Mouse (Mus musculus) left cerebral cortex, postnatal 25 days (tissue): ENCODE measurements at regions not wholly inside any gene's neighbourhood (a gene's known extent, or its start where the extent isn't known, plus 50 kb on each side); places are given as distances from the start of the nearest gene placed in this dataset.

ENCODE experiments used
- DNase-seq, 2 experiments: peaks; one replicate each; pipeline ENCODE4 v3.0.0; 2022; ENCODE audit warnings: low spot score in 2 of 2, mixed read lengths in 1 of 2
- intact Hi-C: fragments of 180-260 bp; cut with DNase I; formaldehyde crosslinking; loops from one replicate; pipeline ENCODE4 v1.15.1; 2025

DNA sequence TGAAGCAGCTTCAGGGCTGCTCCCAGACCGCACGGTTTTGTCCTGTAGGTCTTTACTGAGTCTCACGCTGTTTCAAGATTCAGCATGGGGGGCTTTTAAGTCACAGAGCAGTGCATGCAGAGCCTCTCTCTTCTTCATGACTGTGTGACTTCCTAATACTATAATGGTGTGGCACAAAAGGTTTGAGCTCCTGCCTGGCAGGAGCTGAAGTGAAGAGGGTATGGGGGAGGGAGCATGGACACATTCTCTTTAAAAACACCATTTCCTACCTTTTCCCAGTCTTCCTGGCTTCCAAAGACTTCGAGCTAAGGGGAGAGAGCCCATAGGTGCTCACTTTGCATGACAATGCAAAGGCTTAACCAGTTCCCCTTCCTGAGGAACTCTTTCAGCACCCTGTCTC is 934.9 kb upstream of the Gm5150 start:
- intact Hi-C loops: no loop called here
- DNase-seq: peak in 1 of 2 experiments; percentile 24

DNA sequence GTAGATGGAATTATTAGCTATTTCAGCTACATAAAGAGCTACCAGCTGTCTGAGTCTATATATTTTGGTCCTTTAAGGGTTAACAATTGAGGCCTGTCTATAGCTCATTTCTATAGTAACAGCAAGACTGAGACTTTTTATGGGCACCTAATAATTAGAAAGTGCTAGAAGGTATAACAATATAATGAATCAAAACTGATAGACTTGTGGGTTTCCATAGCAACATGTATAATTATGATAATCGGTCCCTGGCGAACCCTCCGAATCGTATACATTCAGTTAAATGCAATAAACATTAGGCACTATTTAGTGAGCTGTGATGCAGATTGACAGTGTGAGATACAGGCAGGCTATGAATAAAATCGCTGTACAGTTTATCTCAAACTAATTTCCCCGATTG is 933.3 kb upstream of the Gm5150 start:
- intact Hi-C loops: loop anchor here (2.0 to 5.0 kb wide), 3 partner anchors 121 to 845 kb away; no protein-coding TSS in a partner anchor
- DNase-seq: peak in 1 of 2 experiments; percentile 16

- peak in 1 of 2 experiments; percentile 10 for DNase-seq
- intact Hi-C loops: loop anchor here (2.0 to 5.0 kb wide), 3 partner anchors 120 to 846 kb away; no protein-coding TSS in a partner anchor
Observed at GRCm38 (mm10) chr3:16939127-16939526, 932.9 kb upstream of the Gm5150 start.

DNA sequence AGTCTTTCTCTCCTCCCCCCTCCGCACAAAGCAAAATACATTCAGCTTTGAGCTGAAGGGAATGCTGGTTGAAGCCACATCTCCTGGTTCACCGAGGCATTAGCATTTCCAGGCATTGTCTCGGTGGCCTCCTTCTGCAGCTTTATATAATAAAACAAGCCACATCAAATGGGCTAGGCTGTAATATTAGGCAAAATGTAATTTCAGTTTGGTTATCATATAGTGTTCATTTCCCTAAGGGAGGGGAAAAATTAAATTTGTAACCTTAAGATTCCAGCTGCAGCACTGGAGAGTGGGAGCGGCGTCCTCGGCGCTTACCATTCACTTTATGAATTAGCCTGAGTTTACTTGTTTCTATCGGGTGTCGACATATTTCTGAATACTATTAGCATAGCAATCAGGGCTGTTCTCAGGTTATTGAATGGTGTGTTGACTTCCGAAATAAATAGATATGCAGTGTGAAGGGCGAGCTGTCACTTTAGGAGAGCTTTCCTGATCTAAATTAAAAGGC is 932.3 kb upstream of the Gm5150 start:
- intact Hi-C loops: loop anchor here (2.0 to 5.0 kb wide), 3 partner anchors 120 to 846 kb away; no protein-coding TSS in a partner anchor
- DNase-seq: peak; percentile 28 to 49

GRCm38 (mm10) chr3:16930299-16930698 is 924.1 kb upstream of the Gm5150 start:
- DNase-seq: peak; percentile 63 to 82
- intact Hi-C loops: no loop called here

GRCm38 (mm10) chr3:16929846-16930245 is 923.6 kb upstream of the Gm5150 start:
- DNase-seq: no peak
- intact Hi-C loops: no loop called here

DNA sequence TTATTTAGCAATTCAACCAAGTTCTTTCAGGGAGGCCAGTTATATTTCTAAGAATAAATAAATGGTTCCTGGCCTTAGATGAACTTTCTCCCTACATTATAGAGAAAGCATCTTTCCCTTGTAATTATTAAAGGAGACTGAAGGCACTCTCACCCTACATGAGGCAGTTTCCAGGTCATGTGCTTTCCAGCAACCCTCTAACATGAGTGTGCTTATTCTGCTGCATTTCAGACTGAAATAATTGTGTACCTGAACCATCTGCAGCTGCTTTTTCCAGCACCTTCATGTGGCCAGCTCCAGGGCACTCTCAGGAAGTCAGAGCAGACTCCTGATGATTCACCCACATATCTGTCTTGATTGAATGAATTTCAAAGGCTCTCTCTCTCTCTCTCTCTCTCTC is 917.8 kb upstream of the Gm5150 start:
- intact Hi-C loops: no loop called here
- no peak for DNase-seq

DNA sequence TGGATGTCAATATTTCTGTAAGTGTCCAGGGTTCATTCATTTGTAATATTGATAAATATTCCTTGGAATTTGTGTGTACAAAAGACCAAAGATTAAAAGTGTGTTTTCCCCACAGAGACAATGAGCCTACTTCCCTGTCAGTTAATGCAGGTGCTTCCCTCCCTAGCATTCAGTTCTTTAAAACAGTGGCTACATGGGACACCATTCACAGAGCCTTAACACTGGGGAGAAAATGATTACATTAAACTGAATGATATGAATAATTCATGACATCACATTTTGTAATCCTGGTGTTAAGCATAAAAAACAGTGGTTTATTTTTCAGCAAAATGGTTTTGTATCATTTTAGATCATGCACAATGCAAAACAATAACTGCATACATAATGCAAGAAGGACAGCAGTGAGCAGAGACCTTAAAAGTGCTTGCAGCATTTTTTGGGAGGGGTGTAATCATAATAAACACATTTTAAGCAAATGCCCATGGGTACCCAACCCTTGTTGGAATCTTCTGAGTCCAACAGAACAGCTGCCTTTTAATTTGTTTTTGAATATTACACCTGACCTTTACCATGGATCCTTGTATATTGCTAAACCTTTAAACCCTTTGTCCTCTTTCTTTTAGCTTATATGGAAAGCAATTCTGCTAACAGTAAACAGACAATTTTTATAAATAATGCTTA is 917.1 kb upstream of the Gm5150 start:
- DNase-seq: no peak
- intact Hi-C loops: no loop called here

GRCm38 (mm10) chr3:16921330-16921729 is 915.1 kb upstream of the Gm5150 start:
- intact Hi-C loops: no loop called here

DNA sequence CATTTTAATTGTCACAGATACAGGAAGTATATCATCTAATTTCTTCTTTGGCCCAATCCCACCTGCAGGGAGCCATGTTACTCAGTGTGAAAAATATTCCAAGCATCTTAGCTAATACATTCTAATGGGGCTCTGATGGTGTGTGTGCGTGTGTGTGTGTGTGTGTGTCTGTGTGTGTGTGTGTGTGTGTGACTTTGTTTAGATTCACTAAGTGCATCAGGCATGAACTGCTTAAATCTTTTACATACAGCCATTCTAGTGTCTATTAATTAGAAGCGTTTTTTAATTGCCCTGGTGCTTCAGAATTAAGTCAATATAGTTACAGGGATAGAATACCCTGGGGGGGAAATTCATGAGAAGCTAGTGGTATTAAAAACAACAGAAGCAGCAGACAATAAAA is 912.1 kb upstream of the Gm5150 start:
- no peak for DNase-seq
- intact Hi-C loops: no loop called here

More at GRCm38 (mm10) chr3:16921330-16921729, 915.1 kb upstream of the Gm5150 start:
- peak in 1 of 2 experiments; percentile 26 for DNase-seq

DNA sequence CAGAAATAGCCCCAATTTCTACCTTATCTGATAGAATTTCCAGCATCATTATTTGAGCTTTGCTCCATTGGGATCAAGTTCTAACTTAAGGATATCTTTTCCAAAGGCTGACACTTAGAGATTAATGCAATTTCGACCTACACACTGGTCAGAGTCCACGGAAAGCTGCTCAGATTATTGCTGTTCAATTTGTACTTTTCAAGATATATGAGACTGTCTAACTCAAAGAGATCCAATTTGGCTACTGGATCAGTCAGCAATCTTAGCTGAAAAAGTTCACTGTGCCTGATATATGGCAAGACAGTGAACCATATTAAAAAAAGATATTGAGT is 909.8 kb upstream of the Gm5150 start:
- no peak for DNase-seq
- intact Hi-C loops: no loop called here

DNA sequence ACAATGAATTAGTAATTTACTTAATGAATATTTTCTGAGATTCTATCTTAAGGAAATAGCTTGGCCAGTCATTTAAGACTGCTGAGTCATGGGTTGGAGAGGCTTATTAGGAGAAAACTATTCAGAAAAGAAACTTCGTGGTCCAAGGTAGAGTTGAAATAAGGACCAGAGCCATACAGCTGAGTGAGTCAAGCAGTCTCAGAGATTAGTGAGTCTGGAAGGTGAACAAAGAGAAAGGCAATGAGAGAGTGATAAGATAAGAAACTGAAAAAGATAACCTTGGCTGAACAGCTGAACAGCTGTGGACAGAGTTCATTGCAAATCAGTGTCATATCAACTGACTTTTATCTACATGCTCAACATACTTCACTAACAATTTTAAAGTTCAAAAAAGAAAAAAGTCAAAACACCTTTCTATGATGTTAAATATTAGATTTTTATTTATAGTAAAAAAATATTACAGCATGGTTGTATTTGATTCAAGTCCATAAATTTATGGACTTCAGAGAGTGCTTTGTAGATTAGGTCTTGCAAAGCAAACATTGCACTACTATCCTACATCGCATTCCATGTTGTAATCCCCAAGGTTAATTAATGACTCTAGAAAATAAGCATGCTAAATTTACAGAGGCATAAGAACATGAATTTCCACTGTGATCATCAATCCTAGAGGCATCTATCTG is 909.3 kb upstream of the Gm5150 start:
- no peak for DNase-seq
- intact Hi-C loops: no loop called here

DNA sequence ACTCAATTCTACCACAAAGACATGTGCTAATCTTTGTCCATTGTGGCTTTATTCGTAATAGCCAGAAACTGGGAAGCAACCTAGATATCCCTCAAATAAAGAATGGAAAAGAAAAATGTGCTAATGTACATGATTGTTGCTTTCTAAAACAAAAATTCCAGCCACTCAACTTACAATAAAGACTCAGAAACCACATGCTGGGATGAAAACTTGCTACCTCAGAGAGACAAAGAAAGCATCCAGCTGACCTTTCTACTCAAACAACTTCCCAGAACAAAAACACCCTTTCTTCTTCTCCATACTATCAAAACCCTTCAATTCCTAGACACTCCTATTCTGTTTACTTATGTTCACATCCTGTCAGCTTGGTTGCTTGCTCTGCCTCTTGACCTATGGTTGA is 881.9 kb upstream of the Gm5150 start:
- no peak for DNase-seq
- intact Hi-C loops: no loop called here

DNA sequence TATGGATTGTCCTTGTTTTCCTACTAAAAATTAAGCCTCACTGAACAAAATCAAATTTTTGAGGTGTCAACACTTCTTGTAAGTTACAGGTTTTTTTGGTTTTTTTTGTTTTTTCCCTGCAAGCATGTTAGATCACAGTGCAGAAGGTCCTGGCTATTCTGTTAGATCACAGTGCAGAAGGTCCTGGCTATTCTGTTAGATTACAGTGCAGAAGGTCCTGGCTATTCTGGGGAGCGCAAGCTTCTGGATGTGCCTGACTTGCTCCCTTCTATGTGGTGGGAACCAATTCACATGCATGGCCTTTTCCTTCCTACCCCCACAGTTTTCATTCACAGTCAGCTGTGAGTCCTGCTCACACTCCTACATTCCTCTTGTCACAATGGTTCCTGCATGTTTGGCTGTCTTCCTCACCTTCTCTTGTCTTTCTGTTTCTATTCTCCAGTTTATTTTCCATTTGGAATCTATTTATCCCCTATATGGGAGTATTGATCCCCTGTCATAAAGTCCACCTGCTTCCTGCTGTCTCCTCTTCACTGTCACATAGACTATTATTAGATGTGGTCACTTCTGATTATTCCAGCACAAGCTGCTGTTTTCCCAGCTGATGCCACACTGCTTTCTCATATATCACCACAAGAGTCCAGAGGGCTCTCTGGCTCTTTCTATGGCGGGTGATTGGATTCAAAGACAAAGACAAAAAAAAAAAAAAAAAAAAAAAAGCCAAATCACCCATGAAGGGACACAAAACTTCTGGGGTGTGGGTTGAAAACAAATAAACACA is 866.3 kb upstream of the Gm5150 start:
- peak in 1 of 2 experiments; percentile 66 for DNase-seq

DNA sequence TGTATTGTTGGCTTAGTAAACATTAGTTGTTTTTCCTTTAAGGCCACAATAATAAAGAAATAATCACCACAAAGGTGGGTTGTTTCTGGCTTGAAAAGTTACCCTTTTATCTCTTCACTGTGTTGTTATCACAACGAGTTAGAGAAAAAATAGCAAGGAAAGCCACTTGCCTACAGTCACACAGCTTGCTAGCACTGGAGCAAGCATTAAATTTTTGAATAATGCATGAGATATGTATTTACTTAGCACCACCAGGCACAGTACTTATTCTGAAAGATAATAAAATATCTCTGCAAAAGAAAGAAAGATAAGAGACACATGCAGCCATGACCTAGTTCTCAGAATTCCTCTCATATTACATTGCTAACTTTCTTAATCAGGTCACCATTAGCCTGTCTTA is 853.8 kb upstream of the Gm5150 start:
- intact Hi-C loops: no loop called here
- DNase-seq: peak in 1 of 2 experiments; percentile 6

More for the DNA sequence above, 866.3 kb upstream of the Gm5150 start:
- intact Hi-C loops: loop anchor here (5.0 kb wide), 1 partner anchor 920 kb away; no protein-coding TSS in a partner anchor

DNA sequence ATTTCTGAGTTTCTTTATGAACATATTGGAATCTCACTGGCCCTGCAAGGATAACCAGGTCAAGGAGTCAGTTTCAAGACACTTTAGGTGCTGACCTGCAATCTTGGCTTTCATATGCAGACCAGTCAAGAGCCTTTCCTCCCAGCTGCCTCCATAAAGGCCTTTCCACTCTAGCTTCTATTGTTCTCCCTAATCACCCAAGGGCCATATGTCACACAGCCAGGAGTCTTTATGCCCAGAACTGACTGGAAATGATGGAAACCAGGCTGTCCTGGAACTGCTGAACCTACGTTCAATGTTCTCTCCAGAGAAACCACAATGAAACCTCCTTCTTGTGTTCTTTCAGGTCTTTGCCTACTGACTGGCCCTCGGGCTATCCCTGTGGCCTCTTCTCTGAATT is 852.7 kb upstream of the Gm5150 start:
- DNase-seq: no peak
- intact Hi-C loops: no loop called here

GRCm38 (mm10) chr3:16855251-16855650 is 849.0 kb upstream of the Gm5150 start:
- intact Hi-C loops: no loop called here
- no peak for DNase-seq

DNA sequence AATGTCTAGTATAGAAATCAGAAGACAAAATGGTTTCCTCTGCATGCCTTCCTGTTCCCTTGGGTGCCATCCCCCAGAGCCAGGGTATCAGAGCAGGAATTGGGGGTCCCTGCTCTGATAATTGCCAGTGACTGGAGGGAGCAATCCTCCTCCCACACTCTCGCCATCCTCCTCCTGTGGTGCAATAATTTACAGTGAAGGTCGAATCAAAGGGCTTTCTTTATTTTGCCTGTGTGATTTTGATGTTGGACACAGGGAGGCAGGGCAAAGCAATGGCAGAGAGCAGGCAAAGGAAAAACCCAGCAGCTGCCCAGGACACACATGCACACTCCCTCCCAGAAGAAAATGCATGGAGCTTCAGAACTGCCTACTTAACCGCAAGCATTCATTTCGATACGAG is 847.8 kb upstream of the Gm5150 start:
- intact Hi-C loops: no loop called here
- DNase-seq: no peak

GRCm38 (mm10) chr3:16846785-16847520 is 840.7 kb upstream of the Gm5150 start:
- intact Hi-C loops: no loop called here
- no peak for DNase-seq
